Comparison of ENCODE assay signal across 30 mouse cellular contexts in genomic region chr13:101508331-101508730, GRCm38 (mm10).
"Had no signal": no experiment of that assay in that cellular context is flagged by ENCODE, and none has a peak within 500 bp of the region (broad histone marks: within the 10 kb centered on the region; RNA-seq: fewer than 3 reads in every experiment).

No protein-coding gene starts in this region.

- H3K4me1 ChIP-seq: heart, embryonic 10.5 days; heart, embryonic 12.5 days; heart, embryonic 15.5 days; hindbrain, embryonic 10.5 days; hindbrain, embryonic 12.5 days; hindbrain, embryonic 13.5 days; hindbrain, embryonic 15.5 days; intestine, embryonic 15.5 days had no signal

- H3K9ac ChIP-seq: heart, embryonic 12.5 days; heart, embryonic 13.5 days; heart, embryonic 15.5 days; hindbrain, embryonic 12.5 days; hindbrain, embryonic 13.5 days; hindbrain, embryonic 14.5 days; hindbrain, embryonic 15.5 days; intestine, embryonic 15.5 days had no signal

- H3K4me3 ChIP-seq: heart, adult 2 months; heart, embryonic 10.5 days; heart, embryonic 12.5 days; heart, embryonic 13.5 days; heart, embryonic 15.5 days; hindbrain, embryonic 10.5 days; hindbrain, embryonic 12.5 days; hindbrain, embryonic 13.5 days; hindbrain, embryonic 15.5 days; intestine, embryonic 15.5 days; layer of hippocampus, adult 2 months; left cerebral cortex, adult 2 months had no signal

- H3K9me3 ChIP-seq: heart, embryonic 10.5 days; heart, embryonic 12.5 days; heart, embryonic 13.5 days; heart, embryonic 15.5 days; hindbrain, embryonic 10.5 days; hindbrain, embryonic 12.5 days; hindbrain, embryonic 13.5 days; hindbrain, embryonic 15.5 days; intestine, embryonic 15.5 days had no signal

- H3K27ac ChIP-seq: heart, adult 2 months; heart, embryonic 10.5 days; heart, embryonic 13.5 days; heart, embryonic 15.5 days; hindbrain, embryonic 10.5 days; hindbrain, embryonic 12.5 days; hindbrain, embryonic 13.5 days; hindbrain, embryonic 14.5 days; hindbrain, embryonic 15.5 days; intestine, embryonic 15.5 days; kidney, postnatal 0 days; layer of hippocampus, adult 2 months; left cerebral cortex, adult 2 months had no signal

- DNase-seq: heart, adult 2 months; heart, postnatal 10 days; heart, postnatal 14 days; heart, postnatal 36 days; heart, postnatal 4 days; kidney, adult 18-20 months; kidney, adult 8-10 months; kidney, postnatal 10 days; kidney, postnatal 14 days; kidney, postnatal 4 days; layer of hippocampus, adult 9-11 months; layer of hippocampus, postnatal 36 days had no signal

- H3K27me3 ChIP-seq: heart, embryonic 12.5 days; heart, embryonic 13.5 days; heart, embryonic 15.5 days; hindbrain, embryonic 12.5 days; hindbrain, embryonic 13.5 days; hindbrain, embryonic 15.5 days; intestine, embryonic 15.5 days had no signal

- H3K36me3 ChIP-seq: heart, embryonic 10.5 days; heart, embryonic 12.5 days; heart, embryonic 13.5 days; heart, embryonic 15.5 days; hindbrain, embryonic 10.5 days; hindbrain, embryonic 12.5 days; hindbrain, embryonic 13.5 days; hindbrain, embryonic 15.5 days; intestine, embryonic 15.5 days had no signal

- ATAC-seq: hindbrain, embryonic 16.5 days; inflammation-experienced regulatory T-cells, adult 6 months; intestine, embryonic 15.5 days; intestine, embryonic 16.5 days; intestine, postnatal 0 days had no signal

- H3K4me2 ChIP-seq: heart, embryonic 11.5 days; heart, embryonic 12.5 days; heart, embryonic 13.5 days; heart, embryonic 15.5 days; hindbrain, embryonic 12.5 days; hindbrain, embryonic 13.5 days; hindbrain, embryonic 14.5 days; hindbrain, embryonic 15.5 days; intestine, embryonic 15.5 days had no signal
